Mouse (Mus musculus) adrenal gland, postnatal 36 days (tissue): ENCODE measurements around the gene Cdc25a. TPM values are rescaled to one million over a fixed set of nuclear protein-coding genes. Genes with fewer than 3 reads are reported as not detected.
A peak's percentile ranks its signal among the peaks of the same experiment; 100 is the strongest.

ENCODE experiments used
- DNase-seq, 2 experiments: peaks; one replicate each; pipeline ENCODE4 v3.0.0; 2021; ENCODE audit warnings: mixed read lengths in 1 of 2
- microRNA-seq: library from miRNA; unstranded; fragments of <30 nt; microRNA quantifications from one replicate; pipeline ENCODE4 v1.2.0, GENCODE M21; 2021
- total RNA-seq, 2 experiments: library from RNA; stranded (reverse); gene quantifications; 2 replicates each; pipeline ENCODE4 v1.2.3; 2021

Cdc25a gene
- total RNA-seq, 2 experiments from 2014 or later = 10.1 to 17.6 TPM

DNA sequence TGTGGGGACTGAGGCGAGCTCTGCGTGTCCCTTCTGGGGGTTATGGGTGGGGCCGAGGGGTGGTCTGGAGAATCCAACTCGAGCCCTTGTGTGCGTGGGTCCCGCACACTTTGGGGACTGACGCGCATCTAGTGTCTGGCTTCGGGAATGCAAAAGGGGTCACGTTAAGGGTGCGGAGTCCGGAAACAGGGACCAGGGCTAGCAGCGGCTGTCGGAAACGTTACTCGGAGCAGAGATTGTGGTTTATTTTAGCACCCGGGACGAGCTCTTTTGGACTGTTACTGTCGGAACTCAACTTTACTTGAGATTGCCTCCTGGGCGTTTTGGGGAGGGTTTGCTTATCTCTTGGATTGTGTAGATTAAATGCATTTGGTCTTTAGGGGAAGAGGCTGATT lies 57.0 kb downstream of the Cdc25a start:
- peak; percentile 32 to 36 for DNase-seq

DNA sequence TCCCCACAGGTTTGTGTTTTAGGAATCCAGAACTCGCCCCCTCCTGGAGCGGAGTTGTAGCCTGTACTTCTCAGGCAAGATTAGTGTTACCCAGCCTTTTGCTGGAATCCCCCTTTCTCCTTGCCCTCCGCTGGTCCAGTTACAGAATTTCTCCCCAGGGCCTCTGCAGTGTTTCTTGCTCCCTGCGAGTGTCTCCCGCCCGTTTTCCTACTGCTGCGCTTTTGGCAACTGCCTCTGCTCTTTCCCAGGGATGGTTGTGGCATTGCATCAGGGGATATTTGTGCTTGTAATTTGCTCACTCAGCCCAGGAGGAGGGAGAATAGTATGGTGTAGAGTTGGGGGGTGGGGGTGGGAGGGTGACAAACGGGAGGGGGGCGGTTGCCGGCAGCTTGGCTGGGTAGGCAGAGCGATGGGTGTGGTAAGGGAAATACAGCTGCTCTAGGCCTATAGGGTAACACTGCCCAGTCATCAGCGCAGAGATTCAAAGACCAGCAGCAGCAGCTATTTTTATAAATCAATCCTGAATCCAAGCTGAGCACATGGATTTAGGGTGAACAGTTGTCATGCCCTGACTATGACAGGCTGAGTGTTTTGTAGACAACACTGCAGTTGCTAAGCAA lies 57.5 kb downstream of the Cdc25a start:
- DNase-seq = peak; percentile 53 to 54

DNA sequence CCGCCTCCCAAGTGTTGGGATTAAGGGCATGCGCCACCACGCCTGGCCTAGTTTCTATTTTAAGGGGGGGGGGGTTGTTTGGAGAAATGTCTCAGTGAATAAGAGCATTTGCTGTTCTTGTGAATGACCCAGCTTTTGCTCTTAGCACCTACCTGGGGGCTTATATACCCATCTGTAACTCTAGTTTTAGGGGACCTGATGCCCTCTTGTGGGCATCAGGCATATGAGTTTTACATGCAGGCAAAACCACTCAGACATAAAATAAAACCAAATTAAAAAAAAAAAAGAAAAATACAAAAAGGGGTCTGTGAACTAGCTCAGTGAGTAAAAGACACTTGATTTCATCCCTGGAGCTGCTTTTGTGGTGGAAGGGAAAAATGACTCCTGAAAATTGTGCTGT lies 64.0 kb downstream of the Cdc25a start:
- DNase-seq = no peak

DNA sequence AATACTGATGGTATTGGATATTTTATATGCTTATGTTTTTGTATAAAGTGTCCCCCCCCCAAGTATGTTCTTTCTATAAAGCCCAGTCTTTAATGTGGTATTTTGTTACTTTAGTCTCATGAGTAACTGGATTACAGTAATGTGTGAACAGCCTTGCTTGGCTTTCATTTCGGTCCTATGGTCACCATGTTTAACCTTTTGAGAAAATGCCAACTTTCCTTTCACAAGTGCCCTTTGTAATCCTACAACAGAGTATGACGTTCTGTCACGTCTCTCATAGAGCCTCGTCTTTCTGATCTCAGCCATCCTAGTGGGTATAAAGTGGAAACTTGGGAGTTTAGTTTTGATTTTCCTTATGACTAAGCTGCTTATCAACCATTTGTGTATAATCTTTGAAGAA lies 67.4 kb downstream of the Cdc25a start:
- DNase-seq = no peak

Small RNA genes within 50 kb of the gene (microRNA-seq; reads per million reads assigned to microRNA genes)
- gene Mir7089 = not detected

Other genes with a start within 250 kb of the Cdc25a start
- not detected for gene Fbxw24, start 249.5 kb upstream of the Cdc25a start, total RNA-seq
- not detected for gene Fbxw25, start 210.9 kb upstream of the Cdc25a start, total RNA-seq
- gene Fbxw18, start 172.9 kb upstream of the Cdc25a start, total RNA-seq = not detected
- not detected for gene Fbxw26, start 129.5 kb upstream of the Cdc25a start, total RNA-seq
- not detected for gene Fbxw27, start 84.9 kb upstream of the Cdc25a start, total RNA-seq
- 10 to 100 TPM; 13.1 to 21.8 TPM for gene Spink8, start 63.3 kb upstream of the Cdc25a start, total RNA-seq
- gene Nme6, start 42.8 kb upstream of the Cdc25a start, total RNA-seq = 10 to 100 TPM; 19.3 to 21.1 TPM
- gene Camp, start 26.0 kb upstream of the Cdc25a start, total RNA-seq = under 1 TPM in 1 of 2 experiments, not detected in 1; 0.56 TPM
- 10 to 100 TPM; 75.6 to 96.8 TPM for gene Map4, start 55.9 kb downstream of the Cdc25a start, total RNA-seq
- gene Smarcc1, start 242.1 kb downstream of the Cdc25a start, total RNA-seq = 10 to 100 TPM; 48.3 to 59.4 TPM
- 100 to 1,000 TPM in 1 of 2 experiments, 10 to 100 TPM in 1; 99.2 to 103 TPM for gene Dhx30, start 242.3 kb downstream of the Cdc25a start, total RNA-seq